Mouse (Mus musculus) kidney, adult 2 months (tissue): Measurements from ENCODE around the gene Olfr141.

Source experiments
- CTCF ChIP-seq: fragments of 200-500 bp; conservative IDR thresholded peaks from 2 replicates; pipeline ENCODE4 v1.5.1; 2011; ENCODE audit warnings: low read depth, mild to moderate bottlenecking, control low read depth, low read length, moderate library complexity, mixed read lengths; ENCODE audit not compliant: insufficient read depth, insufficient read length
- POLR2A ChIP-seq: fragments of 200-500 bp; IDR thresholded peaks from one replicate; pipeline ENCODE4 v1.6.1; 2011; ENCODE audit warnings: low read depth, low read length, control low read depth

DNA sequence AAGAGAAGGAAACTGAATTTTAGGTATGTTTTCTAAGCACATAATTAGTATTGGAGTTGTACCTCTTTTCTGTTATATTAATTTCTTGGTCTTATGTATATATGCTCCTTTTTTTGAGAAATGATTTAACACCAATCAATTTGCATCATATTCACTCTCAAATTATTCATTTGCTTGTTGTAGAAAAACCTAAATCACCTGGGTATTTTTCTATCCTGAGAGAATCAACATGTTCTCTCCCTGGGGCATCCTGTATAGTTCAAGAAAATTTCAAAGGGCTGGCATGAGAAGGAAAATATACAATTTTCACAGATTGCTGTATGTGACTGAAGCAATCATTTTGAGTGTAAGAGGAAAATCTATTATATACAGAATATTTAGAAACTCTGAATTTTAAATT lies 14.5 kb upstream of the Olfr141 start, which contains the start of gene Olfr1094:
- no peak for TF ChIP-seq CTCF
- no peak for TF ChIP-seq POLR2A
